Mouse (Mus musculus) olfactory bulb, adult 2 months (tissue): ENCODE measurements around the gene Ap2b1. TPM values are rescaled to one million over a fixed set of nuclear protein-coding genes. Genes with fewer than 3 reads are reported as not detected.
"Not testable (repeated sequence)": the region's sequence is repeated elsewhere in the genome, so short reads cannot be mapped to it uniquely, and the experiment has no call there.

Experiments
- H3K27ac ChIP-seq: fragments of 200-500 bp; 2 replicates; pipeline ENCODE4 v1.5.1; 2012; ENCODE audit warnings: low read depth, low read length; ENCODE audit not compliant: insufficient read depth
- H3K4me1 ChIP-seq: fragments of 200-500 bp; 2 replicates; pipeline ENCODE4 v1.6.1; 2012; ENCODE audit warnings: low read length; ENCODE audit not compliant: control insufficient read depth, insufficient read depth
- H3K4me3 ChIP-seq: fragments of 200-500 bp; 2 replicates; pipeline ENCODE4 v1.5.1; 2012; ENCODE audit warnings: mild to moderate bottlenecking, low read depth, low read length, moderate library complexity; ENCODE audit not compliant: insufficient read depth
- CTCF ChIP-seq: fragments of 200-500 bp; IDR thresholded peaks from 2 replicates; pipeline ENCODE4 v1.5.1; 2012; ENCODE audit warnings: low read depth, mild to moderate bottlenecking, low read length, moderate library complexity; ENCODE audit not compliant: insufficient read depth
- POLR2A ChIP-seq: fragments of 200-500 bp; IDR thresholded peaks from 2 replicates; pipeline ENCODE4 v1.6.1; 2012; ENCODE audit warnings: mild to moderate bottlenecking, low read depth, low read length, moderate library complexity; ENCODE audit not compliant: insufficient read depth
- WGBS: fragments of 180-500 bp; shearing (Covaris S2); methylation state at CpG from one replicate; pipeline ENCODE4 v1.1.7; 2018; 5-methylcytosine and 5-hydroxymethylcytosine counted together
- polyA plus RNA-seq: library from polyadenylated mRNA; stranded (reverse); fragments of >200 nt; gene quantifications from 2 replicates; pipeline ENCODE4 v1.2.4, GENCODE M21; 2012; ENCODE audit warnings: low replicate concordance; ENCODE audit not compliant: missing spikeins, insufficient read depth, insufficient read length

The Ap2b1 gene
- polyA plus RNA-seq, 1 experiment = not detected

DNA sequence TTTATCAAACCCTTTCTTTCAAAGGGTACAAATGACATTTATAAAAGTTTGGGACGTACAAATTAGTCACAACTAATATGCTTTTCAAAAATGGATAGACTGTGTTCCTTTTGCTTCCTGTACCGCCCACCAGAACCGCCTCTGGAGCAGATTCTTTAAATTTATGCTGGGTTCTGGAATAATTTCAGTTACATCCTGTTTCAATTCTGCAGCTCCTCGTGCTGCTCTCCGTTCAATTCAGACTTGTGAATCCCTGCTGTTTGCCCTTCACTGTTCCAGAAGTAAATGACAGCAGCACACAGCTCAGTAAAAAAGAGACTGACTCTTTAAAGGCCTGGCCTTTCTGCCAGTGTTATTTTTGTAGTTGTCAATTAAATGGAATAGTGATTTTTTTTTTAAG lies 13.6 kb downstream of the Ap2b1 start:
- H3K4me3 ChIP-seq = no peak overlapping the region
- 0 out of 2 replicates have a peak, but pooled peaks cover 2% of the 10 kb centered on the region for H3K4me1 ChIP-seq
- H3K27ac ChIP-seq = no peak overlapping the region
- WGBS = 28% methylated on average over 5 of the region's 5 CpGs
- TF ChIP-seq POLR2A (no peak), CTCF (no peak)

DNA sequence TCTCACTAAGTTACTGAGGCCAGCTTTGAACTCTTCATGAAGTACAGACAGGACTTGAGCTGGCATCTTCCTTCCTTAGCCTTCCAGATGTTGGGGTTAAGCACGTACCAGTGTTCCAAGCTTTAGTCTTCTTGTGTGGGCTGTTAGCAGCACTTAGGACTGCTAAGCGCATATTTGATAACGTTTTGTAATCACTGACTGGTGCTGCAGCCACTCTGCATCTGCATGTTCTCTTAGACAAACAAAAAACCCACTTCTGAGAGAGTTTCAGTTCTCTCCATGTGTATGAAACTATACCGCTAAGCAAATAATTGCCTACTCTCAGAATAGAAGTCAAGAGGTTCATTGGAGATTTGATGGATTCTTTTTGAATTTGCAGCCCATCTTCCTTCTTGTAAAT lies 20.2 kb downstream of the Ap2b1 start:
- WGBS = 55% methylated on average over 4 of the region's 4 CpGs
- Histone ChIP-seq H3K27ac (no peak overlapping the region), H3K4me1 (no peaks in the 10 kb centered on the region), H3K4me3 (no peak overlapping the region)
- no peak for TF ChIP-seq CTCF
- TF ChIP-seq POLR2A = no peak

DNA sequence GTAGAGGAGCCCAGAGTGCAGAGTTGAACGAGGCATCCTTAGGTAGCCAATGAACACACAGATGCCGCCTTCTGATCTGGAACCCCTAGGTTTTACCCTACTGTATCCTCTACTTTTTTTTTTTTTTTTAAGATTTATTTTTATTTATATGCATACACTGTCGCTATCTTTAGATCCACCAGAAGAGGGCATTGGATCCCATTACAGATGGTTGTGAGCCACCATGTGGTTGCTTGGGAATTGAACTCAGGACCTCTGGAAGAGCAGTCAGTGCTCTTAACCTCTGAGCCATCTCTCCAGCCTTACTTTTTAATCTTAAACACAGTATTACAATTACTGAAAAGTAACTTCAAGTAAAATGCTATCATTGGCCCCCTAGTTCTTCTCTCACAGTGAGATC lies 27.9 kb downstream of the Ap2b1 start:
- not testable (repeated sequence) for H3K4me1 ChIP-seq, H3K27ac ChIP-seq, H3K4me3 ChIP-seq
- 84% methylated on average over 3 of the region's 3 CpGs for WGBS

DNA sequence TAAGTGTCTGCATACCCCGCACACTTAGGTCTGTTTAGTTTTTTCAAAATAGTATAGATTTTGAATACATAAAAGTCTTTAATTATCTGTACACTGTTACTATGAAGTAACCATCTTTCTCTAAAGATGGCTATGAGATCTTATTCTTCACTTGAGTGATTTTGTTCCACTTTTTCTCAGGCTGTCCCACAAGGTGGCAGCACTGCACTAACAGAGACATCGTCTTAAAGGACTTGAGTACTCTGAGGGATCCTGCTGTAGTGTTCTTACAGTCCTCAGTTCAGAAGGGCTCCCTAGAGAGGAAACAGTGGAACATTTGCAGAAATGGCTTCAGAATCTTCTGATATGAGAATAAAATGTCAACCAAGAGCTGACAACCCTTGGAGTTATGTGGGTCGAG lies 28.6 kb downstream of the Ap2b1 start:
- Histone ChIP-seq H3K27ac (no peak overlapping the region), H3K4me1 (peaks cover 2% of the 10 kb centered on the region; the same call in 1 of the 2 replicates), H3K4me3 (no peak overlapping the region)
- TF ChIP-seq CTCF (no peak), POLR2A (no peak)
- WGBS = 51% methylated on average over 3 of the region's 3 CpGs

DNA sequence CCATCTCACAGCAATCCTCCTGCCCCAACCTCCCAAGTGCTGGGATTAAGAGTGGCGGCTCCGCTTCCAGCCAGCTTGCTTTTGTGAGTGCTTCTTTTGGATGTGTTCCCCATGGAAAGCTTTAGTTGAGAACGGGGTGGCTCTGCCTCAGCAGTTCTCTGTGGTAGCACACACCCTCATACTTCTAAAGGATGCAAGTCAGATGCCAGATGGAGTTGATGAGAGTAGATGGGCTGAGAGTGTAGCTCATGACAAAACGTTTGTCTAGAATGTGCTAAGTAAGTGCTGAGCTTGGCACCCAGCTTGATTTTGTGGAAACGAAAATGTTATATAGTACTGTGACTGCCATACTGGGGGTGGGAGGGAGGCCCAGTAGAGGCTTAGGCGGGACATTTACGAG lies 37.0 kb downstream of the Ap2b1 start:
- TF ChIP-seq CTCF (no peak), POLR2A (no peak)
- 75% methylated on average over 7 of the region's 7 CpGs for WGBS
- Histone ChIP-seq H3K27ac (no peak overlapping the region), H3K4me3 (no peak overlapping the region), H3K4me1 (no peaks in the 10 kb centered on the region)

DNA sequence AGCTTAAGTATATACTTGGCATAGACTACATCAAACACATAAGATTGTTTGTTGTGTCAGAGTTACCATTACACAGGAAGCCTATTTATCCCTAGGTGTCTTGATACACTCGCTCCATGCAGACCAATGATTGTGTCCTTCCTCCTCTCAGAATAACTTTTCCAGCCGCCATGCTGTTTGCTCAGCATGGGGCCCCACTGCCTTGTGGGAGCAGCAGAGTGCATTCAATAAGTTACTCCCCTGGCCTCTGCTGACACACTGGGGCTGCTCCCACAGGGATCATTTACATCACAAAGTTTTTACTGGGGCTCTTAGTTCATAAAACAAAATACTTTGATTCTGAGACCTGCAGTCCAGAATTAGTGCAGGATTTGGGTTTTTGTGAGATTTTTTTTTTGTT lies 40.9 kb downstream of the Ap2b1 start:
- WGBS = 37% methylated on average over 2 of the region's 2 CpGs
- Histone ChIP-seq H3K27ac (no peak overlapping the region), H3K4me1 (no peaks in the 10 kb centered on the region), H3K4me3 (no peak overlapping the region)
- TF ChIP-seq CTCF (no peak), POLR2A (no peak)

DNA sequence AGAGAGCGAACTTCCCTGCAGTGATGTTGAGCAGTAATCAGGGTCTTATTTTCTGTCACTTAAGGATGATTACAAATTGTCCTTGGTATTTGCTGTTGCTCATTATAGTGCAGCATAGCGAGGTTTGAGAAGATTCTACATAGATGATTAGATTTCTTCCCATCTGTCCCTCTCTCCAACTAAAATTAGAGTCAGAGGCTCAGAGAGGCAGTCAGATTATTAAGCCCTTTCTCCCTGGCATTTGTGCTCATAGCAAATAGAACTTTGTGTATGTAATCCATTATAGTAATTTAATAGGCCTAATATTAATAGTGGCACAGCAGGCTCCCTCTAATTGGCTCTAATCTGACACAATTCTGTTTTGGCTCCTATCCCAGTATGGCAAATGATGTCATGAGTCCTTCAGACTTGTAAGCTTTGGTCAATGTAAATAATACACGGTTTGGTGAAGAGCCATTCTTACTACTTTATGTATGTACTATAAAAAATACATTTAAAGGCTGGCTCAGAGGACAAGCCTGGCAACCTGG lies 43.0 kb downstream of the Ap2b1 start:
- Histone ChIP-seq H3K4me3 (no peak overlapping the region), H3K27ac (no peak overlapping the region), H3K4me1 (no peaks in the 10 kb centered on the region)
- TF ChIP-seq POLR2A (no peak), CTCF (no peak)
- WGBS = 39% methylated on average over 3 of the region's 3 CpGs

DNA sequence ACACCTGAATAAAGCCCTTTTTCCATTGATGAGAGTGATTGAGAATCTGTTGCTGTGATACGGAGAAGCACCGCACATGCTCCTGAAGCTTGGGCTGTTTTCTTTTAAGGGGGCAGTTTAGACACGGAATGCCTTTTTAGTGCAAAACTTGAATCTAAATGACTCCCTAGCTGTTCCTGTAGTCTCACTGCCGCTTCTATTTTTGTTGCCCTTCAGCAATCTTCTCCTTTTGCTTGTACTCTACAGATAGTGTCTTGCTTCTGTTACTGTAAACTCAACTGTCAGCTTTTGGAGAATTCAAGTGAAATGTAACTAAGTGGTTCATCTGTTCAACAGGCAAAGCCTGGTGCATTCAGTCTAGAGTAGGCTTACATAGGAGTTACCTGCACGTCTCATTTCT lies 56.6 kb downstream of the Ap2b1 start:
- TF ChIP-seq CTCF (no peak), POLR2A (no peak)
- Histone ChIP-seq H3K4me1 (no peaks in the 10 kb centered on the region), H3K27ac (peak overlapping the region; percentile 50; the same call in 1 of the 2 replicates), H3K4me3 (no peak overlapping the region)
- 19% methylated on average over 5 of the region's 5 CpGs for WGBS

DNA sequence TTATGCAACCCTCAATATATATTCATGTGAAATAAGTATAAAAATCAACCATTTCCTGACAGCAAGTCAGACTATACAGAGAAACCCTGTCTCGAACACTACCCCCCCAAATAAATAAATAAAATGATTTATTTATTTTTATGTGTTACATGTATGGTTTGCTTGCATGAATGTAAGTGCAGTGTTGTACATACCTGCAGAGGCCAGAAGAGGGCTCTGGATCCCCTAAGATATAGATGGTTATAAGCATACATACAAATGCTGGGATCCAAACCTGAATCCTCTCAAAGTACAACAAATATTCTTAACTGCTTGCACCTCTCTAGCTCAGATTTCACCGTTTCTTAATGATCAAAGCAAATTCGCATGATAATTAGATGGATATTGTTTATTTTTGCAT lies 58.6 kb downstream of the Ap2b1 start:
- TF ChIP-seq POLR2A (no peak), CTCF (no peak)
- no peak overlapping the region for H3K27ac ChIP-seq
- WGBS = 59% methylated on average over 3 of the region's 3 CpGs
- no peak overlapping the region for H3K4me3 ChIP-seq
- no peaks in the 10 kb centered on the region for H3K4me1 ChIP-seq

DNA sequence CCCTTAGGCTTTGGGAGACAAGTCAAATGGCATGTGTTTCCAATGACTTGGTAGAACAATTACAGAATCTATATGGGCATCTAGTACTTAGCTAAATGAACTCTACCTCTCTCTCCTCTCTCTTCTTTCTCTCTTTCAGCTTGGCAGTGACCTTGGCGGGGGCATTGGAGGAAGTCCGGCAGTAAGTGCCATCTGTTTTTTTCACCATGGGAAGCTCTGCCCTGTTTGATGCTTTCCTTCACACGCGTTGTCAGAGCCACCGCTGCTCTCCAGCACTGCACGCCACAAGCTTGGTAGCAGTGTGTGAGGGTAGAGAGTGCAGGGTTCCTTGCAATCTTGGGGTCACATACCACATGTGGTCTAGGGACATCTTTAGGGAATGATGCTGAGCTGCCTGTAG lies 65.8 kb downstream of the Ap2b1 start:
- Histone ChIP-seq H3K4me3 (no peak overlapping the region), H3K27ac (peak overlapping the region; percentile 2; the same call in 1 of the 2 replicates), H3K4me1 (peaks cover 3% of the 10 kb centered on the region; the same call in 1 of the 2 replicates)
- no peak for TF ChIP-seq POLR2A
- no peak for TF ChIP-seq CTCF
- WGBS = 84% methylated on average over 6 of the region's 6 CpGs
